Mouse (Mus musculus): ENCODE data around the gene Olfr177.

Olfr177 gene

GRCm38 (mm10) chr16:58874668-58875067, at the start of gene Olfr177:
Gene Olfr177, minus strand, starts transcription at chr16:58874768.
- DNase-seq (ENCODE audit: low spot score in 2 of 2), result no peak

- no peak for DNase-seq (ENCODE audit: low spot score in 2 of 2)
Observed at GRCm38 (mm10) chr16:58891963-58892362, 17.4 kb upstream of the Olfr177 start, which contains the start of gene Olfr178. Gene Olfr178, minus strand, starts transcription at chr16:58892063.

DNA sequence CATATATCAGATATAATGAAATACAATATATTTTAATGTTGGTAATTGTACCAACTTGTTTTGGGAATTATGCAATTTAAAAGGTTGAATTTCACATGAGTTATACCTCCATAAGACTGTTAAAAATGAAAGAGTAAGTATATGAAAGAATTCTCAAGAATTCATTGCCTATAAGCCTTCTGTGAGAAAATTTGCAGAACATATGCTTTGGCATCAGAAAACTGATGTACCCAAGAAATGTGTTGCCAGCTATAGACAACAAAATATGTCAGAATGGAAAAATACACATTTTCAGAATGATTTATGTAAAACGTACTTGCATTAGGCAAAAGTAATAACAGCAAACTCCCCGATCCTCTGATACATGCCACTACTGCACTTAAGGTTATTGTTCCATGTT, 9.8 kb upstream of the Olfr177 start:
- no peak for DNase-seq (ENCODE audit: low spot score in 2 of 2)

GRCm38 (mm10) chr16:58861479-58861878, 13.1 kb downstream of the Olfr177 start:
- no peak for DNase-seq (ENCODE audit: low spot score in 2 of 2)

- no peak for DNase-seq (ENCODE audit: low spot score in 2 of 2)
Observed at GRCm38 (mm10) chr16:58860032-58860737, 14.4 kb downstream of the Olfr177 start.

DNA sequence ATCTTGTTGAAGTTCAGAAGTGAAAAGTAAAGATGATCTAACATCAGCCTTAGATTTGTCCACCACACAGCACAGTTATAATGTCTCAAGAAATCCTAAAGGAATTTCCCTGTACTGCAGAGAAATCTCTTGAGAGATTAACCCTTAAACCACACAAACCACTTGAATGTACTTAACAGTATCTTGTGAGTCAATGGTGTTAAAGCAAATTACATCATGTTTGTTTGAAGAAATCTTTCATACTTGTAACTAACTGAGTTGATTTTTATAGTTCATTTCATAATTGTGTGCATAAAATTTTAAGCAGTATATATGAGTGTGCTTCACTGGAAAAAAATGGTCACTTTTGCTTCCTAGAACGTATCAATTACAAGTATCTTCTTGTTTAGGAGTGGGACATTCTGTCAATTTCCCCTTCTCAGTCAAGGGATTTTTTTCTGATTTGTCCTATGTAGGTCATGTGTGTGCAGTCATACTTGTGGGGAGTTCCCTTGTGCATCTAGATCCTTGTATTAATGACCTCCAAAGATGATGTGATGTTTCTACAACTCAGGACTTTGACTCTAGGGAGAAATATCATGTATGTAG, 47.7 kb downstream of the Olfr177 start, which contains the start of gene Olfr175-ps1:
Gene Olfr175-ps1, minus strand, starts transcription at position 51 of the 588 bp plus-strand sequence.
- DNase-seq (ENCODE audit: low spot score in 2 of 2), result no peak

Measured in heart, adult 9 months (tissue).